Mouse (Mus musculus) spleen, adult 2 months (tissue): ENCODE measurements around the gene Pphln1.

Experiments
- CTCF ChIP-seq: fragments of 200-500 bp; IDR thresholded peaks from 2 replicates; pipeline ENCODE4 v1.5.1; 2011; ENCODE audit warnings: mild to moderate bottlenecking, inconsistent platforms; ENCODE audit not compliant: insufficient read depth, insufficient read length, insufficient replicate concordance; ENCODE audit errors: extremely low read depth
- POLR2A ChIP-seq: fragments of 200-500 bp; IDR thresholded peaks from 2 replicates; pipeline ENCODE4 v1.6.1; 2011; ENCODE audit warnings: low read depth, low read length, inconsistent platforms

DNA sequence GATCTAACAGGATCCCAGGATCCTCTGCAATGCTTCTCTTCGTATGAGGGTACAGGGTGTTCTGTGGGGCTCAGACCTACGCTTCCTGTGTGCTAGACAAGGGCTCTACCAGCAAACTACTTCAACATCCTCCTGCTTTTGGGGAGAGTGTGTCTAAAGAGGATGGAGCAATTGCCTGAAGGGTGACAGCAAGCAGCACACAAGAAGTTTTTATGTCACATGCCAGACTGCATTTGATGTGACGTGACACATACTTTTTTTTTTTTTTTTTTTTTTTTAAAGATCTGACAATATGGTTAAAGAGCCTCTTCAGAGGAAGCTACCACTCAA, 132.5 kb downstream of the Pphln1 start:
- TF ChIP-seq POLR2A, result no peak
- no peak for TF ChIP-seq CTCF
